Mouse (Mus musculus) megakaryocyte, adult 5-6 weeks (primary cell): ENCODE measurements around the gene Tbc1d7. TPM values are rescaled to one million over a fixed set of nuclear protein-coding genes. Genes with fewer than 3 reads are reported as not detected.

Experiments used
- ATAC-seq: 2 replicates; pipeline ENCODE4 v1.8.0; 2016; ENCODE audit warnings: mild to moderate bottlenecking, inconsistent platforms; ENCODE audit not compliant: poor library complexity, severe bottlenecking
- total RNA-seq, 2 experiments: library from RNA; stranded (forward) in 1 of 2; stranded (reverse) in 1 of 2; fragments of 153-499, 151-499 nt in 1 of 2; fragments of 221-1000, 200-1000 nt in 1 of 2; gene quantifications; 2 replicates each; pipeline versions ENCODE4 v1.2.3 to v1.2.4; 2015 to 2017

Tbc1d7 gene
- total RNA-seq, 2 experiments from 2014 or later: 3.4 to 10.6 TPM

DNA sequence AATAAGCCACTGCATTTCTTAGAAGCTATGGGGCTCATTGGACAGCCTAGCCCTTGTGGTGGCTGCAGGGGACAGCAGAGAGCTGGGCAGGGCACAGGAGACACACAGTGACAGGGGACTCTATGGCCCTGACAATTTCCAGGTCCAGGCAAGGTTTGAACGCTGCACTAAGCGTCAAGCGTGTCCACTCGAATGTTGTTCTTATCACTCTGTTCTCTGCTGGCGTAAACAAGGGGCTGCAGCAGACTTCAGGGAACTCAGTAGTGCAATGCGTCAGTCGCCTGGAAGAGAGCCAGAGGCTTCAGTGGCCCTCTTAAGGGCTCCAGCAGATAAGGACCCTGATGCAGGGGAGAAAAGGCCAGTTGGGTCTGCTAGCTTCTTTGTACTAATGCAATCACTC, 24.7 kb upstream of the Tbc1d7 start:
- no peak; the same call in 1 of the 2 replicates for ATAC-seq

- no peak for ATAC-seq
These were observed 22.6 kb upstream of the Tbc1d7 start for GRCm38 (mm10) chr13:43193932-43194331.

DNA sequence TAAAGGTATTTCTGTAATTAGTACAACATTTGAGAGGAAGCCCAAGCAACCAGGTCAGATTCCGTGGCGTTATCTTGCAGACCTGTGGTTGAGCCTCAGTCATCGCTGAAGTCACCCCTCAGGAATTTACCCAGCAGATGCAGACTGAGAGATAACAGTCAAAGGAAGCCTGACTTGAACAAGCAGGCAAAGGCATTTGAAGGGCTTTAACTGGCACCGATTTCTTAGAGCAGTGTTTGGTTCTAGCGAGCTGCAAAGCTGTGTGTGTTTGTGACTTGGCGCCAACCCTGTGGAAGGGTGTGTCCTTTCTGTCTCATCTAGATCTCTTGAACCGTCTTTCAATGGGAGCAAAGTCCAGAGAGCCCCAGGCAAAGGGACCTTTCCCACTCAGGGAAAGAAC, 22.0 kb upstream of the Tbc1d7 start:
- ATAC-seq: peak; percentile 25; the same call in 1 of the 2 replicates

DNA sequence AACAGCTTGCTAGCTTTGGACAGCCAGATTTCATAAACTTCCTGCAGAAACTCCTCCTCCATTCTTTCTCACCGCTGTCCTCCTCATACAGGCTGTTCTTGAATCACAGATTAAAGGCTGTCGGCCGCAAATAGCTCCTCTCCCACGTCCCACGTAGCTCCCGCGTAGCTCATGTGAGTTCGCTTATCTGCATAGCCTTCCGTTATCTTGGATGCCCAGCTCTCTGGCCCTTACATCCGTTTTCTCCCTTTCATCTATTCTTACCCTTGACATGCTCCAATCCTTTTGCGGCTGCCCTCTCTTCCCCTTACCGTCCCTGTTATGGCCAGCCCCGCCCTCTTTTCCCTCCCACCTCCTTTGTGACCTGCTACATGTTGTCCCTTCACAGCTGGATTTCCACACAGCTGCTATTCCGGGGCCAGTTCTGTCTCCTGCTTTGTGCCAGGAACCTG, 20.5 kb upstream of the Tbc1d7 start:
- peak; percentile 69 for ATAC-seq

DNA sequence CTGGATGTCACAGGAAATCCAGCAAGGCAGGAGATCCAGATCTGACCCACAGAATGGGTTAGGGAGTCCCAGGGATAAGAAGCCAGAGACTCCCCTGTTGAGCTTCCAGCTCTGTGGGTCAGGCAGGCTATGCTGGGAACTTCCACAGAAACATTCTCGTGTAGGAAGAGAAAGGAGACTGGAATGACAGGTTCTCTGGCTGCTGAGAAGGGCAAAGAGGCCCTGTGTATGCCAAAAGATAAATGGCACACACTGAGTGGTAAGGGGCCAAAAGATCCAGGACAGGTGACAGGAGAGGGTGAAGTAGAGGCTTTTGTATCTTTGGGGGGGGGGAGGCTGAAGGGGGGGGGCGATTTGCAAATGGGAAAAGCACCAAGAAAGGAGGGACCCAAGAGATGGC, 20.0 kb upstream of the Tbc1d7 start:
- no peak for ATAC-seq

DNA sequence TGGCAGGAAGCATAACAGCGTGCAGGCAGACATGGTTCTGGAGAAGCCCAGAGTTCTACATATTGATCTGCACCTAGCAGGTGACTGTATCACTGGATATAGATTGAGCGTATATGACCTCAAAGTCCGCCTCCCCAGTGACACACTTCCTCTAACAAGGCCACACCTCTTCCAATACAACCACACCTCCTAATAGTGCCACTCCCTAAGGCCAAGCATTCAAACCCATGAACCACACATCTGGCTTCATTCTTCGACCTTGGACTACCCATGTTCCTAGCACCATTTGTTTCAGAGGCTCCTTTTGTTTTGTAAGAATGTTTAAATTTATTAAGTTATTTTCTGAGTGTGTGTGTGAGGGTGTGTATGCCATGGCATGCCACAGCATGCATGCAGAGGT, 16.4 kb upstream of the Tbc1d7 start:
- ATAC-seq: no peak

DNA sequence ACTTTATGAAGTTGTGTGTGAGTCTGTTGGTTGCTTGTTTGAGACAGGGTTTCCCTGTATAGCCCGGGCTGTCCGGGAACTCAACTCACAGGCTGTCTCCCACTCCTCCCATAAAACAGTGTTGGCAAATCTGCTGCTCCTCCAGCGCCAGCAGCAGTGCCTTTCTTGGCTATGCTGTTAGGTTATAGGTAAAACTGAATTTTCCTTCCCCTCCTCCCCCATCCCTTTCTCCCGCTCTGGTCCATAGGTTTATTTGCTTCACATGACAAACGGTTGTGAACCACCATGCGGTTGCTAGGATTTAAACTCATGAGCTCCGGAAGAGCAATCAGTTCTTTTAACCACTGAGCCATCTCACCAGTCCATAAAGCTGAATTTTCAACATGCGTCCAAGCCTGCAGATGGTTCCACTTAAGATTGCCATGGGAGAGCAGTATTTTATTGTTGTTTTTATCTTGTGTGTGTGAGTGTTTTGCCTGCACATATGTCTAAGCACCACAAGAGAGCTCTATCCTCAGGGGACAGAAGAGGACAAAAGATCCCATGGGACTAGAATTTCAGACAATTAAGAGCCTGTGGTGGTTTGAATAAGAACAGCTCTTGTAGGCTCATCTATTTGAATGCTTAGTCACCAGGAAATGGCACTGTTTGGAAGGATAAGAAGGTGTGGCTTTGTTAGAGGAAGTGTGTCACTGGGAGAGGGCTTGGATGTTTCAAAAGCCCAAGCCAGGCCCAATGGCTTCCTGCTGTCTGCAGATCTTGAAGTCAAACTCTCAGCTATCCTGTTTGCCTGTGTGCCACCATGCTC, 12.2 kb upstream of the Tbc1d7 start:
- no peak for ATAC-seq

GRCm38 (mm10) chr13:43182465-43183201, 11.3 kb upstream of the Tbc1d7 start:
- peak; percentile 85 for ATAC-seq

GRCm38 (mm10) chr13:43181104-43181503, 9.8 kb upstream of the Tbc1d7 start:
- ATAC-seq: 0 out of 2 replicates have a peak, but pooled peaks have one; percentile 34

DNA sequence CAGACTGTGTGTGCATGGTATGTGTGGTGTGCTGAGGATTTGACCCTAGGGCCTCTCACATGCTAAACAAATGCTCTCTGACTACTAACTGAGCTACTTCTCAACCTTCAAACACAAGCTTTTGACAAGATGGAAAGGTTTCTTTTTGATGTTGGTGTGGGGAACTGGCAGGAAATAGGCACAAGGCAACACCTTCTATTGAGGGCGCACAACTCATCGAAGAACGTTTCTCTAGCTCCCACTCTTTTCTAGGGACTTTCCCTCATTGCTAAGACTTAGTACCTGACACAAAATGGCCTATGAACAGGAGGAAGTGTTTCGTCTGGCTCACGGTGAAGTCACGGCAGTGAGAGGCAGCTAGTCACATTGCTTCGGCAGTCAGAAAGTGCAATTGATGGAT, 6.0 kb upstream of the Tbc1d7 start:
- no peak for ATAC-seq

GRCm38 (mm10) chr13:43176676-43177075, 5.4 kb upstream of the Tbc1d7 start:
- no peak for ATAC-seq

DNA sequence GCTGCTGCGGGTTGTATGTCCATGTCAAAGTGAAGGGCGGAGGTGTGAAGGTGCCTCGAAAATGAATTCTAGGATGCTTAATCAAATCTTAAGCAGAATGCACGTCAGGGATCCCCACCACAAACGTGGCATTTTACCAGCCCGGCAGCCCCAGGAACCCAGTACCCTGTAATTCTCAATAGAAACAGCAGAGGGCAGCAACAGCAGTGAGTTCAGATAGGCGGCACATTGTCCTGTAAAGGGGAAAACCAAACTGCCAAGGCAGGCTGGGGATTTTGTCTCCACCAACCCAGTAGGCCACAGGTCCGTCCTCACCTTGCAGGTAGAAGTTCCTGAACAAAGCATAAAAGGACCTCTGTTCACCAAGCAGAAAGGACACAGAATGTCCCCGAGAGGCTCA, 2.0 kb upstream of the Tbc1d7 start:
- peak; percentile 61 for ATAC-seq

DNA sequence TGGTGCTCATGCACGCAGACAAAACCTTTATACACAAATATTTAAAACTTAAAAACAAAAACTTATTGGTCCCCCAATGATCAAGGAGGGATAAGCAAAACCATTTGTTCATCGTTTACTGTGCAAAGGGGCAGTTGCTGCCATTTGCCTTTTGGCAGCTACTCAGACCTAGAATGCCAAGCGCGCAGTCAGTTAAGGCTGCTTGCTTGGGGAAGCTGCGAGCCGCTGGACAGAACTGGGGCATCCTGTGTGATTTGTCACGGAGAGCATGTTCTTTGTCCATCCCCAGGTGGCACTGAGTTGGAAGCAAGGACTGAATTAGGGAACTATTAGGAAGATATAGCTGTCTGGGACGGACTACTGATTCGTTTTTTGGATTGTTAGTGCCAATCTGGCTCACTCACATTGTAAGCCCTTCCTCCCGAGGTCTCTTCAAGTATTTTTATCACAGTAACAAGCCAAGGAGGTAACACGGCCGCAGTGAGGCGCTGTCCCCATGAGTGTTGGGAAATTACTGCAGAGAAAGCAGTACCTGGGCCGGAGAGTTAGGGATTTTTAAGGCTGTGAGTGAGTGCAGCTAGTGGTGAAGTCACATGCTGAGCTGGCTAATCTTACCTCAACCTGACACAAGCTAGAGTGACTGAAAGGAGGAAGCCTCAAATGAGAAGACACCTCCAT, 874 bp upstream of the Tbc1d7 start:
- ATAC-seq: no peak

DNA sequence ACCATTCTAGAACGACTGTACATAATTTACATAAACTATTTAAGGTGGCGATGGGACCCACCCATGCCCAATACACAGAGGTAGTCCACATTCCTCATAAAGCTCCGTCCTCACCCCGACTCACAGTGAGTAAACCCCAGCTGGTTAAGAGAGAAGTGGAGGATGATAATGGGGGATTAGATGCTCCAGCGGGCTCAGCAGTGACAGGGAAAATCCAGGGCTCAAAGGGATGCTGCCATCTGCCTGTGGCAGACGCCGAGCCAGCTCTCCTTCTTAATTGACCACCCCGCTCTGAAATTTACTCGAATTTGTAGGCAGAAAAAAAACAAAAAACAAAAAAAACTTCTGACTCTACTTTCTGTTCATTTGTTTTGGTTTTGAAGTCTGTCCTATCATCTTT, 3.6 kb downstream of the Tbc1d7 start:
- no peak for ATAC-seq

DNA sequence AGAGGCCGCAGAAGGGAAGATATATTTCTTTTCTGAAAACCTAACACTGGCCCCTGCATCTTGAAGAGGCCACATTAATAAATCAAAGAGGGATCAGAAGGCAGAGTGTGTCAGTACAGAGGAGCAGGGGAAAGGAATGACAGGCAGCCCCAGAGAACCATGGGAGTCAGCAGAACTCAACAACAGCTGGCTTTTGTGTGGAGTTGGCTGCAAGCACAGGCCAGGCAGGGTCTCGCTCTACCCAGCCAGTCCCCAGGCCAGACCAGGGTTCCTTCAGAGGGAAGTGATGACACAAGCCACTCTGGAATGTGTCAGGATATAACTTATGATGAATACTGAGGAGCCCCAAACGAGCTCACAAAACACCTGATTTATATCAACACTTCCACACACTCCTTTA, 11.9 kb downstream of the Tbc1d7 start:
- ATAC-seq: no peak

GRCm38 (mm10) chr13:43158281-43158680, 13.0 kb downstream of the Tbc1d7 start:
- no peak for ATAC-seq

DNA sequence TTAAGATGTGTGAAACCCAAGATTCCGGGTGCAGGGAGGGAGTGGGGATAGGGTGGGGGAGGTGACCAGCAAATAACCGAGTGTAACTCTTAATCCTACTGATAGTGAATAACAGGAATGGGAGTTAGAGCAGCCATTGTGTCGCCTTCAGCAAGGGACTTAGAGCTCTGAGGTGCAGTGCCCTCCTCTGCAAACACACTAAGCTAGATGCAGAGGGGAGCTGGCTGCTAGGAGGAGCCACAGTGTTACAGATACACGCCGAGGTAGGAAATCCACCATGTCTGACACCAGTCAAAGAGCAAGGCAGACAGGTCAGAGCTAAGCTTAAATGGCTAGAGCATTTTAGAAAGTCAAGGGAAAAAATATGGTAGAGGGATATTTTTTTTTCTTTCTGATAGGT, 13.9 kb downstream of the Tbc1d7 start:
- ATAC-seq: no peak

- ATAC-seq: no peak
These were observed 19.2 kb downstream of the Tbc1d7 start for GRCm38 (mm10) chr13:43152005-43152520.

DNA sequence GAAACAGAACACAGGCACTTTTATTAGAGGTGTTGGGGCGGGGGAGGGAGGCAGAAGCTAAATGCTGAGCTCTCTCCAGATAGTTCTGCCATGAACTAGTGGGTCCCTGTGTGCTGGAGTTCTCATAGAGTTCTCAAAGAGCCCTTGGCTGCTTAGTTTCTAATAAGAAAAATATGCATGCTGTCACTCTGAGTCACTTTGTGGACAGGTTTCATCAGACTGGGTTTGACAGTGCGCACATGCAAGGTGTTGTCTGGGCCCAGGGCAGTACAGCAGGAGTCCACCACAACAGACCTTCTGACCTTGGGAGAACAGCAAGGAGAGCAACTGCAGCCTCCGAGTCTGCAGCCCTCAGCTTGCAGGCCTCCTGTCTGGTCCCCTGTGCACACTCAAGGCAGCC, 21.6 kb downstream of the Tbc1d7 start:
- no peak for ATAC-seq

- ATAC-seq: peak; percentile 60; the same call in 1 of the 2 replicates
These were observed 22.6 kb downstream of the Tbc1d7 start for GRCm38 (mm10) chr13:43148692-43149091.
